Mouse (Mus musculus) MEL-GATA-1-ER (cell line): ENCODE results near the gene Tecta.

ENCODE experiments used
- DNase-seq: peaks from one replicate; pipeline ENCODE4 v3.0.0-alpha.2; 2012; ENCODE audit warnings: low read depth; ENCODE audit errors: extremely low read depth

Tecta gene

DNA sequence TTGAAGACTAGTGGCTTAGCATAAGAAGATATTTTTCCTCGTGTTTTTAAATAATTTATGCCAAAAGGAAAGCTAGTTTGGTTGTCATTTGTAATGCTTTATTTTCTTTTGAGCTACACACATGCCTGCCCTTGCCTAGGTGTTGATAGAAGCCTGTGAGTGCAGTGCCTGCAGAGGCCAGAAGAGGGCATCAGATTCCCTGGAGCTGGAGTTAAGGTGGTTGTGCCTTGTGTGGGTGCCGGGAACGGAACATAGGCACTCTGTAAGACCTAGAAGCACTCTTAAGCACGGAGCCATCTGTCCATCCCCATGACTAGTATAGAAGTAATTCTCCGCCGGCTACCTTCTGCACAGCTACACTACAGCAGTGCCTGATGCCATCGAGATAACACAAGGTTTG is 79.1 kb downstream of the Tecta start:
- no peak for DNase-seq

DNA sequence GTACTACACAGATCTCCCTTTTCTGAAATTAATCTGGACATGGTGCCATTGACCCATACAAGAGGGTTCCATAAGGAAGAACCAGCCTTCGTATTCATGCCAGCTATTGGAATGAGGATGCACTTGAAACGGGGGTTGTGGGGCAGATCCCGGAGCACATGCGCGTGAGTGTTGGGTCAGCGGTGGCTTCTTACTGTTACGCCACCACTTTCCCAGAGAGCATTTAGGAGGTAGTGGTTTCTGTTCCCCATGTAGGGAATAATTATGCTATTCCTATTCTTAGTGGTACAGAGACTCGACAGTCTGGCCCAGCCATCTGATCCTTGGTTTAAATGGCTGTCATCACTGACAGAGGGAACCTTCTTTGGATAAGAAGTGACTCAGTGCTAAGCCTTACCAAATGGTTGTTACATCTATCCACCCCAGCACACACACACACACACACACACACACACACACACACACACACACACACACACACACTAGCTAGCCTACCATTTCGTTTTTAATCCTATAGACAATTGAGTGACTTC is 81.2 kb downstream of the Tecta start:
- no peak for DNase-seq

DNA sequence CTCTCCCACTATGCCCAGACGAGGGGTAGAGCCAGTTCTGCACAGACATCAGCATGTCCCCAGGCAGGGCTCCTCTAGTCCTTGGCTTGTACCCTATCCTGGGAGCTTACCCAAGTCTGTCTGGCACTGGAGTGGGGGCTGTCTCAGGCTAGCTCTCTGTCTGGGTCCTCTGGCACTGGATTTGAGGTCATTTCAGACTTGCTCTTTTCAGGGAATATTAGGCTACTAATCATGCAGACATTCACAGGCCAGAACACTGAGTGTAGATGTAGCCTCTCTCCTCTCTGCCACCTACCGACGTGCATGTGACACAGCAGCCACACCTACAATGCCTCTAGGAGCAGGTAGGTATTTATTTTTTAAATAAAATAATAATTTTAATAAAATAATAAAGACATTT is 82.4 kb downstream of the Tecta start:
- DNase-seq: no peak

DNA sequence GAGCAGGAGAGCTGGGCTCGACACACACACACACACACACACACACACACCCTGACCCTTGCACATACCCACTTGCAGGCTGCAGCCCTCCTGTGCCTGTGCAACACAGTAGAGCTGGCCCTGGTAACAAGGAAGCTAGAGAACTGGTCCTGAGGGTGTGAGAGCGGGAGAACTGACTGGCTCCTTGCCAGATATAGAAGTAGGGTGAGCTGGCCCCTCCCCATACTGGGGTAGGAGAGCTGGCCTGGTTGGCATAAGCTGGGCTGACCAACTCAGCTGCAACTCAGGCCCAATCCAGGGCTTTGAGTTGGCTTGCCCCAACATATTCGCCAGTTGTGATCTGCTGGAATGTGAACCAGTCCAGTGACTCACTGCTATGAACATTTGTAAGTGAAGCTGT is 83.9 kb downstream of the Tecta start:
- DNase-seq: no peak

DNA sequence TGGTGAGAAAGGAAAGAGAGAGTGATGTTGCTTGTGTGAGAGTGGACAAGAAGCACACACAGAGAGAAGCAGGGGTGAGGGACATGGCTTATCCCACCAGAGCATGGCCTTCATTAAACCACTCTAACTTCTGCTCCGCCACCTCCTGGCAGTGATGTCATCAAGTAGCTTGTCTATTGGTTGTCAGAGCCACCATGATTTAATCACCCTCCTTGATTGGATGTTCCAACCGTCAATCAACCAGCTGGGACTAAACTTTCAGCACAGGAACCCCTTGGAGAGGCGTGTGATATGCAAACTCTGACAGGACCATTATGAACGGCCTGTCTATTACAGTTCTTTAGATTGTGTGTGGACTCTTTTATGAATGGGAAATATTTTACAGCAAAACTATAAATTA is 84.8 kb downstream of the Tecta start:
- DNase-seq: no peak

DNA sequence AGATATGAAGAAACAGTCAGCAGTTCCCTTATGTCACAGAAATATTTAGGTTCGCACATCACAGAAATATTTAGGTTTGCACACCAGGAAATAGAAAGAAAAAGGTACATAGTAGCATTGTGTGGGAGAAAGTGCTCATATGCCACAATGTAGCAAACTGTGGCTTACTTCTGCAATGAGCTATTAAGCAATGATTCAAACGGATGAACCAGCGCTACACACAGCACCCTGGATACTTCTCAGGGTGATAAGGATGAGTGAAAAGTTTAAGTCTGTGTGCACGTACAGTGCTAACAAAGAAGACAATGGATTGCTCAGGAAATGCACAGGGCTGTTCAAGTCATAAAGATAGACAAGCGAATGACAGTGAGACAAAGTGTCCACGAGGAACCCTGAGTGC is 85.3 kb downstream of the Tecta start:
- no peak for DNase-seq

DNA sequence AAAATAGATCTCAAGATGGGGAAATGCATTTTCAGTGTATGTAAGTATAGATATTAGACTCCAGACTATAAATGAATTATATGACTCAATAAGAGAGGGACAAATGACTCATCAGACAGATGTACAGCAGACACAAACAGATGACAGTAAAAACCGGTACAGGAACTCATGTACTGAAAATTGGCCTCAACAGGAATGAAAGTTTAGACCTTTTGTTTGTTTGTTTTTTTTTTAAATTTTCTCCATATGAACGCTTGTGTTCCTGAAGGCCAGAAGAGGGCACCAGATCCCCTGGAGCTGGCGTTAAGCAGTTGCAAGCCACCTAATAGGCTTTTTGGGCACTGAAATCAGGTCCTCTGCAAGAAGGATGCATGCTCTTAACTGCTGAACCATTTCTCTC is 85.9 kb downstream of the Tecta start:
- no peak for DNase-seq

DNA sequence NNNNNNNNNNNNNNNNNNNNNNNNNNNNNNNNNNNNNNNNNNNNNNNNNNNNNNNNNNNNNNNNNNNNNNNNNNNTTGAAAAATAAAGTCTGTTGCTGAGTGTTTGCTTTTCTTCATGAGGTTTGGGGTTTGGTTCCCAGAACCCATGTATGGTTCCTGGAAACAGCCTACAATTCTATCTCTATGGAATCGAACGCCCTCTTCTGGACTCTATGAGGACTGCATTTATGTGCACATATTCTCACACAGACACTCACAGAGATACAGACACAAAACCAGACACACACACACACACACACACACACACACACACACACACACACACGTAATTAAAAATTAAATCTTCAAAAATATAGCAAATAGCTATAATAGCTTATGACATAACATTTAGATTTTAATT is 88.4 kb downstream of the Tecta start:
- DNase-seq: no peak

DNA sequence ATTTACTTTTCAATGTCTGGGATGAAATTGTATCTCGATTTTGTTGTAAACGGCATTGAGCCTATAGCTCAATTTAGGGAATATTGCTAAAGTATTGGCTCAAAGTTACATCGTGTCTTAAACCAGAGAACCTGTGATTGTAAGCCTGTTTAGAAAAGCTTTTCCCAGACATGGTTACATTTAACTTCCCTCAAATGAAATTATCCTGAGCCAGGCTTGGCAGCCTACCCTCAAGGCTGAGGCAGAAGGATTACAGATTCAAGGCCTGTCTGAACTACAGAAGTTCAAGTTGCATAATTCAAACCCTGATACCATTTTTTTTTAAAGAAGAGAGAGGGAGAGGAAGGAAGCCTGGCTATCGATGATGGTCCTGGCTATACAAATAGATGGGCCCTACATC is 95.8 kb downstream of the Tecta start:
- DNase-seq: no peak

DNA sequence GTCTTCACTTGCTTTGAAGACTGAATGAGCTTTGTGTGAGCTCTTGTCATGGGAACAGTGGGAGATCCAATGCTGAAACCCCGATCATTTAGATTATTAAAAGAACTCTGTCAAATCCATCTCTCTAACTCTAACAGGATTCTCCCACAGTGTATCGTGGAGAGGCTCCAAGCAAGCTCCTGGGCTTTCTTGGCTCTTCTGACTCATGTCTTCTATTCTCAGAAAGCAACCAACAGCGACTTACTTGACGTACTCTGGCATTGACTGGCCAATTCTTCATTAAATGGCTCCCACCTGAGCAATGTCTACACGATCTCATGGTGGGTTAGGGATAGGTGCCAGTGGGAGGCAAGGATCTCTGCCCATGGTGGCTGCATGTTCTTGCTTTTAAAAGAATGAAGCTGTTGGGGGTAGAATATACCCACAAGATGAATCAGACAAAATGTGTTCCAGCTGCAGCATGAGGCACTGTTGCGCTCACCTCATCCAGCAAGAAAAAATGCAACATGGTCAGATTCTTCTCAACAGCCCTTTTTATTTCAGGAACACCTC is 98.6 kb downstream of the Tecta start:
- no peak for DNase-seq

DNA sequence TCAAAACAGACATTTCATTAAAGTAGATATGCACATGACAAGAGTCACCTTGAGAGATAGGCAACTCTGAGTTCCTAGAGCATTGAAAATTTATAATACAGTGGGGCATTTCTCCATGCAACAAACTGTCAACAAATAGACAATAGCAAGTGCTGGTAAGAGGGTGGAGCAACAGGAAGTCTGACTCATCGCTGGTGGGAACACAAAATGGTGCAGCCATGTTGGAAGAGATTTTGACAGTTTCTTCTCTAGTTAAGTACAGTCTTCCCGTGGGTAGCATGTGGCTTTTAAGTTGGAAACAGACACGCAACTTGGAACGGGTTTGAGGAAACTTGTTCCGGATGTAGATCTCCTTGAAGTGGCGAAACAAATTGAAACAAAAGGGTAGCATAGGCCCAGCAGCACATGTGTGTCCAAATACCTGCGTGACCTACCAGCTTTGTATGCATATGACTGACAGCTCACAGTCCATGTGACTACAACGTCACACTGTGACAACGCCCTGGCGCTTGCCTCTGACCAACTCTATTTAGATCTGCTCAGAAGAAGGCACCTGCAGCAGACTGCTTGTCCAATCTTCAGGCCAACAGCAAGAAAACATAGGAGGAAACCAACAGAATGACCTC is 103.3 kb downstream of the Tecta start:
- no peak for DNase-seq

DNA sequence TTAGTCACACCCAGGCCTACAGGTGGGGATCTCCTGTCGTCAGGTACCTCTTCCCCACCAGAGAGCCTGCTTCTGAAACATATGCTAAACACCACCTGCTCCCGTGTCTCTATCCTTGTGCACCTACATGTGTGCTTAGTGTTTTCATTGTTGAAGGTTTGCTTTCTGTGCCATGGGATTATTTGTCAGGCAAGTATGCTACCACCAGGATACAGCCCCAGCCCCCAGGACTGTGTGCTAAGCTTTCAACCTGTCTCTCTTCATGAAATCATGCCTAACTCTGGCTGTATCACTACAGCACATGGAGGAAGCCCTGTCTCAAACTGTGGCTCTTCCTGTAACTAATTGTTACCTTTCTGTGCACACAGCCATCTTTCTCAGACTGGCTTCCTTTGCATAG is 105.6 kb downstream of the Tecta start:
- no peak for DNase-seq

DNA sequence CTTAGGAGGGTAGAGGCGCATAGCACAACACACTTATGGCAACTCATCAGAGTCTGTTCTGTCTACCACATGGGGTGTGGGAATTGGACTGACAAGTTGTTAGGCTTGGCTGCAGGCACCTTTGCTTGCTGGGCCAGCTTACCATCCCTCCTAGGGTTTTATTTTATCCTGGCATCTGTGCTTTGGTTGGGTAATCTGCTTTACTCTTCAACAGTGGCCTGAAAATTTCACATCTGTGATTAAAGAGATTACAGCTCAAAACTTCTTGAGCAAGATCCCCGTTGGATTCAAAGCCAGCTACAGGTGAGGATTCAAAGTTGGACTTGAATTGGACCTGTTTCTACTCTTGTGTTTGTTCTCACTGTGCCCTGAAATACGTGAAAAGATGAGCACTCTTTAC is 106.1 kb downstream of the Tecta start:
- DNase-seq: no peak

DNA sequence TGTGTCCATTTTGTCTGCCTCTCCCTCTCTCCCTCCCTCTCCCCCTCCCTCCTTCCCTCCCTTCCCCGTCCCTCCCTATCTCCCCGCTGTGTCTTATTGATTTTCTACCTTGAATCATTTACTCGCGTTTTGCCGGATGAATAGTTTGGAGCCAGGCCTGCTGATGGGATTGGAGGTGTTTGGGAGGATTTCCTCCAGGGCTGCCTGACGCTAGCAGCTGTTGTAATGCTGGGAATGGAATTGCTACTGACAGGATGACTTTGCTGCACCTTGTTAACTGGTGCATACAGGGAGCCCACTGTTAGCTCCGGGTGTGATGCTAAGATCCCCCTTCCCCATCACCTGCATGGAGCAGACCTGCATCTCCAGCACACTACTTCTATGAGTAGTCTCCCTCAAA is 106.7 kb downstream of the Tecta start:
- DNase-seq: no peak

DNA sequence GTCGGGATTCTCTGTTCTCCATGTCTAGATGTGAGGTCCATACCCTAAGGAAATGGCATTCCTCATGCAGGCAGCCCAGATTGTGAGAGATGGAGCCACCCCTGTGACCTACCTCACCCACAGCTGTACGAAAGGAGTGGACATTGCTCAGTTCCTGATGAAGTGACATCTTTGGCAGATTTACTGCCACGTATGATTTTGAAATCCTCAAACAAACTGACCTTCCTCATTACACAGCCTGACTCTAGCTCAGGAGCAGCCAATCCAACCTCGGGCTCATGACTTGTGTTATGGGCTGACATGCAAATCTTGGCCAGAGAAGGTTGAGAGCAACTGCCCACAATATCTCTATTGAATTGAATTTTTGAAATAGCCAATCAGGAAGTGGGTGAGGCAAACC is 120.1 kb downstream of the Tecta start:
- no peak for DNase-seq
